18 mouse cellular contexts compared by ENCODE assay signal in genomic region chr3:151431507-151431906, GRCm38 (mm10).
"Had no signal": no experiment of that assay in that cellular context is flagged by ENCODE, and none has a peak within 500 bp of the region (broad histone marks: within the 10 kb centered on the region; RNA-seq: fewer than 3 reads in every experiment).

No protein-coding gene starts in this region.

- H3K9ac ChIP-seq: kidney, embryonic 15.5 days; limb, embryonic 13.5 days; liver, embryonic 12.5 days; liver, embryonic 15.5 days; lung, embryonic 15.5 days; midbrain, embryonic 12.5 days; midbrain, embryonic 15.5 days had no signal

- H3K27me3 ChIP-seq: kidney, embryonic 15.5 days; limb, embryonic 13.5 days; liver, embryonic 12.5 days; liver, embryonic 15.5 days; lung, embryonic 15.5 days; midbrain, embryonic 12.5 days; midbrain, embryonic 15.5 days had no signal

- ATAC-seq: liver, embryonic 12.5 days; midbrain, embryonic 15.5 days had no signal

- DNase-seq: kidney, adult 8-10 months; kidney, postnatal 14 days; kidney, postnatal 4 days; liver; lung, adult 18-20 months; lung, postnatal 10 days; lung, postnatal 36 days; thymus, adult 2 months; thymus, postnatal 14 days had no signal

- H3K36me3 ChIP-seq: kidney, embryonic 15.5 days; limb, embryonic 10.5 days; limb, embryonic 13.5 days; liver, embryonic 12.5 days; liver, embryonic 15.5 days; lung, embryonic 15.5 days; midbrain, embryonic 12.5 days; midbrain, embryonic 15.5 days had no signal

- H3K4me1 ChIP-seq: kidney, embryonic 15.5 days; limb, embryonic 10.5 days; limb, embryonic 13.5 days; liver, embryonic 12.5 days; liver, embryonic 15.5 days; lung, embryonic 15.5 days; midbrain, embryonic 12.5 days; midbrain, embryonic 15.5 days had no signal

- H3K27ac ChIP-seq: kidney, embryonic 15.5 days; limb, embryonic 10.5 days; limb, embryonic 13.5 days; liver, embryonic 12.5 days; liver, embryonic 15.5 days; lung, embryonic 15.5 days; midbrain, embryonic 12.5 days; midbrain, embryonic 15.5 days; stomach, postnatal 0 days had no signal

- H3K4me2 ChIP-seq: kidney, embryonic 15.5 days; limb, embryonic 13.5 days; liver, embryonic 12.5 days; liver, embryonic 15.5 days; lung, embryonic 15.5 days; midbrain, embryonic 12.5 days; midbrain, embryonic 15.5 days had no signal

- H3K4me3 ChIP-seq: kidney, embryonic 15.5 days; limb, embryonic 10.5 days; limb, embryonic 13.5 days; liver, embryonic 12.5 days; liver, embryonic 15.5 days; lung, embryonic 15.5 days; midbrain, embryonic 12.5 days; midbrain, embryonic 15.5 days had no signal

- H3K9me3 ChIP-seq: kidney, embryonic 15.5 days; limb, embryonic 10.5 days; limb, embryonic 13.5 days; liver, embryonic 12.5 days; liver, embryonic 15.5 days; lung, embryonic 15.5 days; midbrain, embryonic 12.5 days; midbrain, embryonic 15.5 days had no signal
